Mouse (Mus musculus): ENCODE results near the gene Lrmda. TPM values are rescaled to one million over a fixed set of nuclear protein-coding genes. Genes with fewer than 3 reads are reported as not detected.
A peak's percentile ranks its signal among the peaks of the same experiment; 100 is the strongest.

Gene Lrmda
- polyA plus RNA-seq, 1 experiment, result 8.2 TPM

DNA sequence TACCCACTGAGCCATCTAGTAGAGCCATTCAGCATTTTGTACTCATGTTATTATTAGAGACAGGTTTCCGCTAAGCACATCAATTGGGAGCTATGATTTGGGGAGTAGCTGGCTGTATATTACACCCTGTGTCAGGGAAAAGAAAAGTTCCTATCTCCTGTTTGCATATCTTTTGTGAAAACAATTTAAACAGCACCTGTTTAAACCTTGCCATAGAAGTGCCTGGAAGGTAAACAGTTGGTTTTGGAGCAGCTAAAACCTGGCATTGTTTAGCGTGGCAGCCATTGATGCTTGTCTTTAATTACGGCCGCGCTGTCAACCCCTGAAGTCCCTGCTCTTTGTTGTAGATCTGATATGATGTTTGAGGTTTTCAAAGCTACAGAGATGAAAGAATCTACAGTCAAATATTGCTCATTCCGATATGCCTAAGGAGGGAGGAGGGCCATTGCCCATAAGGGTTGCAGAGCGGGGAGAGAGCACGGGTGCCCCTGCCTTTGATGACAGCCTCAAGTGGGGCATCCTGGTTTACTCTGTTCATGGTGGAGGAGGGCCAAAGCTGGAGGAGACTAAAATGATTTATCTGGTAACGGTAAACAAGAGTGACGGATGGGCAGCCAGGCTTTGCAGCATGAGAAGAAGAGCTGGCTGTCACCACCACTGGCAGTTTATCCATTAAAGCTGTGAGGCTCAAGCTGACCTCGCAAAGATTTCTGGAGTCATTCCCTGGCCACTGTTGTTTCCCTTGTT lies 306.9 kb downstream of the Lrmda start:
- DNase-seq (ENCODE audit: low read depth), result no peak

DNA sequence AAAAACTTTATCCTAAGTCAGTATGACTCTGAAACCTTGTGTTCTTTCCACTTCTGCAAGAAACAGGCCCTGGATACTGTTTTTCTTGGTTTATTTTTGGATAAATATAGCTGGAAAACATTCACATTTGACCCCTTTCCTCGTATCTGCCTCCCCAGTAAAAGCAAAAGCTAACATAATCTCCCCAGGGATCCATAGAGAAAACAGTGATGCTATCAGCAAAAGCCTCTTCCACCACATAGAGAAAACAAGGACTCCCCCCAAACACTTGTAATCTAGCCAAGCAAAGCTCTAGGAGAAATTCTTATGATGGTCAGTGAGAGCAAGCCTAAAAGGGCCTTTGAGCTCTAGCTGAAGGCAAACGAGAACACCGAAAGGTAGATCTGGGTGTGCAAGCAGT lies 309.7 kb downstream of the Lrmda start:
- no peak for DNase-seq (ENCODE audit: low read depth)

DNA sequence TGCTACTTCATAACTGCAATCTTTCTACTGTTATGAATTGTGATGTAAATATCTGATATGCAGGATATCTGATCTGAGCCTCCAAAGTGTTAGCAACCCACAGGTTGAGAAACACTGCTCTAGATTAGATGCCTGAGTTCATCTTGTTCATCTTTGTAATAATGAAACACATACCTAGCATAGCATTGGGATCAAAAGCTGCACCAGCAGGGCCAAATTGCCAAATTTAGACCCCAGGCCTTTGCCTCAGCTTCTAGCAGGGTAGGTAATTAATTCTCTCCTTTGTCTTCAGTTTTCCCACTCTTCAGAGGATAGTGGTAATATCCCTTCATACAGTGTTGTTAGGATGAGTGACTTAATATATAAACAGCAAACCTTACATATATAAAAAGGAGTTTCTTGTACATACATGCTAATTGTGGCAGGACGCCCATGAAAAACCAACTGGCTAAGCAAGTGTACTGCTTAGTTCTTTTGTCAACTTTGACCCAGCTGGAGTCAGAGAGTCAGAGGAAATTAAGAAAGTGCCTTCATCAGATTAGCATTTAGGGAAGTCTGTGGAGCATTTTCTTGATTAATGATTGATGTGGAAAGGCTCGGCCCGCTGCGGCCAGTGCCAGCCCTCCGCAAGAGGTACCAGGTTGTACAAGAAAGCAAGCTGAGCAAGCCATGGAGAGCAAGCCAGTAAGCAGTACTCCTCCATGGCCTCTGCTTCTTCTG lies 315.7 kb downstream of the Lrmda start:
- DNase-seq (ENCODE audit: low read depth), result peak; percentile 65

- no peak for DNase-seq (ENCODE audit: low read depth)
These were observed 319.7 kb downstream of the Lrmda start for GRCm38 (mm10) chr14:22339176-22339575.

DNA sequence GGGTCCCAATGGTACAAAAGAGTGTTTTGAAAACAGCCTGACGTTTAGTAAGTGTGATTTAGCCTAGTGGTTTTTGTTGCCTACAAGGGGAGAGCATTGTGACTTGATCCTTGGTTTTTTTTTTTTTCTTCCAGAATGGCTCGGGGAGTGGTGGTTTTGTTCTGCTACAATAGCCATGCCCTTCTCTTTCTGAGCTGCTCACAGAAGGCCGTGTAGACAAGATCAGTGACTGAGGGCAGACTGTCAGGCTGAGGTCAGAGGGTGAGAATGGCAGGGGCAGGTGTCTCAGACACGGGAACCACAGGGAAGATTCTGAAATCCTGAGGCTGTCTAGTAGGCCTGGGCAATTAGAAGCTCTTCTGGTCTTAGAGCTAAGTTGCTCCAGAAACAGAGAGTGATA lies 323.8 kb downstream of the Lrmda start:
- no peak for DNase-seq (ENCODE audit: low read depth)

GRCm38 (mm10) chr14:22345248-22345647 lies 325.7 kb downstream of the Lrmda start:
- no peak for DNase-seq (ENCODE audit: low read depth)

DNA sequence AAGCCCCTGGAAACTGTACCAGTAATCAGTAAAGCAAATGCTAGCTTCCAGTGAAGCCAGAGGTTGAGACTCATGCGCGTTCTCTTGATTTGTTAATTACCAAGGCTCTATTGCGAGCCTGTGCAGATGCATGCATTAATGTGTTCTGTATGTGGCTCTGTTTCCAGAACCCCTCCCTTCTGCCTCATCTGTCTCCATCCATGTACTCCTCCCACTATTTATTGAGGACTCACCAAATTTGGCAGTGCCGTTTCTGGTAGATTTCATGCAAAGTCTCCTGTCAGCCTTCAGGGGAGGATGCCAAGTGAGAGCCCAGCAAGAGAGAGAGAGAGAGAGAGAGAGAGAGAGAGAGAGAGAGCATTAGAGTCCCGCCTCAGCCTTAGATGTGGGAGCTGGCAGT lies 334.1 kb downstream of the Lrmda start:
- no peak for DNase-seq (ENCODE audit: low read depth)

DNA sequence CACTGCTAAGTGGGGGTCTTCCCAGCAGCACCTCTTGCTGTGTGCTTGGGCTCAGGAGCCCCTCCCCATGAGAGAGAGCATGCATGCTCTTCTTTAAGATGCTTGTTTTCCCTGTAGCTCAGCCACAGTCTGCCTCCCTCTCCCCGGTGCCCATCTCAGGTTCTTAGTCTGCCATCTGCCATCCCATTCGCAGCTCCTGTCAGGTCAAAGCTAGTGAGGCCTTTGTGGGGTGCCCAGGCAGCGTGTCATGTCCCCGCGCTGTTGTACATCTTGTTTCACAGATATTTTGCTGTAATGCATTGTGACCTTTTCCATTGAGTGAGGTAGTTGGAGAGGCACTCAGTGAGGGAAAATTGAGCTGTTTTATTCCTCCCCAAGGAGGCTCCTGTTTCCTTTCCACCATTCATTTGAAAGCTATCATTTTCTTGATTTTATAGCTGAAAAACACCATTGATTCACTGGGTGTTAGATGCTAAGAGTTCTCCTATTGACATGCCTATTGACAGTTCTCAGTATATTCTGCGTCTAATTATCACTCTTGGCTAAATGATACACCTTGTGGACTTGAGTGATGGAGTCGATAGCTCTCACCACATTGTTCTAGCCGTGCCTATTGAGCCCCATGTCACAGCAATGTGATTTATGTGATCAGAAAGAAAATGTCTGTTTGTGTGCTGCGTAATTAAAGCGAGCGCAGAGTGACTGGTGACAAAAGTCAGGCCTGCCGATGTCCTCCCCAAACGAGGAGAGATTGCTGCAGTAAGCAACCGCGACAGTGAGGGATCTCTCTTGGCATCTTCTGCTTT lies 335.5 kb downstream of the Lrmda start:
- no peak for DNase-seq (ENCODE audit: low read depth)

GRCm38 (mm10) chr14:22357991-22358503 lies 338.5 kb downstream of the Lrmda start:
- no peak for DNase-seq (ENCODE audit: low read depth)

GRCm38 (mm10) chr14:22364010-22364748 lies 344.7 kb downstream of the Lrmda start:
- no peak for DNase-seq (ENCODE audit: low read depth)

DNA sequence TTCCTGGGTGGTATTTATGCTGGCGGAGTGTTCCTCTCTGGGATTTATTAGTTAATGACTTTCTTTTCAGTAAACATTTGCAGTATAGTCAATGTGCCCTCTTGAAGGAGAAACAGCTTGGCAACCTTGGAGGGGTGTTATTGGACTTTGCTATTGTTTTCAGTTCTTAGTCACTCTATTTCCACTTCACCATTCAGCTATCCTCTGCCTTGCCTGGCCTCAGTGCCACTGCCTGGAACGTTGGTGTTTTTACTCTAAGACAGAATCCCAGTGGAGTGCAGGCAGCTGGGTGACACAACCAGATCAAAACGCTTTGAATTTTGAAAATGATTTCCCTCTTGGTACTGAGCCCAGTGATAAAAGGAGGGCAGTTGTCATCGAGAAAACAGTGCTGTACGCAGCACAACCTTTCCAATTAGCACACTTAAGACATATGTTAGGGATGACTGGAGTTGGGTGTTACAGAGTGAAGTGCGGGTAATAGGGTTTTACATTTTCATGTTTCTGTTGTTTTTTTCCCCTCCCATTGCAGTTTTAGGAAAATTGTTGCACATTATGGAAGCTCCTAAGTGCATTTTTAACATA lies 345.4 kb downstream of the Lrmda start:
- no peak for DNase-seq (ENCODE audit: low read depth)

DNA sequence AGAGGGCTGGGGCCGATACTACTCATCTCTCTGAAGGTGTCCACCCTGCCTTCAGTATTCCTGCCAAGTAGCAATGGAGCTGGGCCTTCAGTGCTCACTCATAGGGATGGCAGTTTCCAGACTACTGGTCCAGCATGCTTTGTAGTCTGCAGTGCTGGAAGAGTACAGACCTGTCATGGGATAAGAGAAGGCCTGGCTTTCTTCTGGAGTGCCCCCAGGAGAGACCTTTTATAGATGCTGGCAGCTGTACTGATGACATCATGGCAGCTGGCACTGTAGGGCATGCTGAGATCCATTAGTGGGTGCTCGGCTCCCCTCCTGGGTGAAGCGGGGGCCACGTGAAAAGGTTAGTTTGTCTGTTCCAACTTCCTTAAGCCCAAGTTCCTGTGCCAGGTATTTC lies 348.1 kb downstream of the Lrmda start:
- peak; percentile 10 for DNase-seq (ENCODE audit: low read depth)

DNA sequence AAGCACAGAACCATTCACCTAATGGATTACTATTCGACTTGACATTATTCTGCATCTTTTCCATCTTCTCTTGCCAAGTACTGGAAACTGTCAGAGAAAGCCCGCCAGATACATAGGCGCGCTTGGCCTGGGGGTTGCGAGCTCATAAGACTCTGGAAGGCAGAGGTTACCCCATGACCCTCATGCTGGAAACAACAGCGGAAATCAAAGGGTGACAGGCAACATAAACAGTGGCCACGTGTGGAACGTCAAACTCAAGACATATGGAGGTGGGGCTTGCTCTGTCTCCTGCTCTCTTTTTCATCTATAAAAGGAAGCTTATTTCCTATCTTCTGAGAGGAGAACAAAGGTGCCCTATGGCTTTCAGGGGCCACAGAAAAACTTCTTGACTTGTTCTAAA lies 351.6 kb downstream of the Lrmda start:
- DNase-seq (ENCODE audit: low read depth), result no peak

- no peak for DNase-seq (ENCODE audit: low read depth)
These were observed 353.3 kb downstream of the Lrmda start for GRCm38 (mm10) chr14:22372666-22373360.

GRCm38 (mm10) chr14:22373361-22373745 lies 353.8 kb downstream of the Lrmda start:
- DNase-seq (ENCODE audit: low read depth), result no peak

DNA sequence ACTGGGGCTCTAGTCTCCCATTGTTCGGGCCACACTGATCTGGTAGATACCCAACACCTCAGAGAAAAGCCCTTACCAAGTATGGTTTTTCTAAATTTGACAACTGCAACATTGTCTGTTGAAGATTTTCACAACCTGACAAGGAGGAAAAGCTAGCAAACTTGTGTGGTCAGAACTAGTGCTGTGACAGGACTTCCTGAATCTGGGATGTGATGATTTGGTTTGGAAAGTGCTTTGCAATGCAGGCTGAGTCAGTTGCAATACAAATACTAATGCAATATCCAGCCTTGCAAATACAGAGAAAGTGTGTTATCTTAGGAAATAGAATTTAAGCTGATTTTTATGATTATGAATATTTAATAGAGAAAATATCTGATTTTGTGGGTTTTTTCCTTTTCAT lies 357.6 kb downstream of the Lrmda start:
- no peak for DNase-seq (ENCODE audit: low read depth)

GRCm38 (mm10) chr14:22382101-22382500 lies 362.6 kb downstream of the Lrmda start:
- no peak for DNase-seq (ENCODE audit: low read depth)

GRCm38 (mm10) chr14:22393616-22394015 lies 374.1 kb downstream of the Lrmda start:
- no peak for DNase-seq (ENCODE audit: low read depth)

- no peak for DNase-seq (ENCODE audit: low read depth)
These were observed 382.9 kb downstream of the Lrmda start for GRCm38 (mm10) chr14:22402411-22402810.

DNA sequence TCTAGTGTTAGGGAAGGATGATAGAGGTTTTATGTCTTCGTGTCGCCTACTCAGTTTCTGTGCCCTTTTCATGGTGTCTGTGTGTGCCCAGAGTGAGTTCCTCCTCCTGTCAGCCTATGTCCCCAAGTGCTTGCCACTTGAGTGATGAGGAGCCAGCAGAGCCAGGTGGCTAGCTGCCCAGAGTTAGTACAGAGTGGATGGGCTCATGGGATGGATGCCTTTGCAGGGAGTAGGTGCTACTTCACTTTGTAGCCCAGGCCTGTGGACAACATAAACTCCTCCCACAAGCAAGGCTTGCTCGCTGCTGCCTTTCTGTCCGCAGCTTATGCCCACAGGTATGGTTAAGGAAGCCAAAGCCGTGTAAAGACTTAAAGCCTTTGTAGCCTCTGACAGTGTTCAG lies 387.1 kb downstream of the Lrmda start:
- DNase-seq (ENCODE audit: low read depth), result no peak

DNA sequence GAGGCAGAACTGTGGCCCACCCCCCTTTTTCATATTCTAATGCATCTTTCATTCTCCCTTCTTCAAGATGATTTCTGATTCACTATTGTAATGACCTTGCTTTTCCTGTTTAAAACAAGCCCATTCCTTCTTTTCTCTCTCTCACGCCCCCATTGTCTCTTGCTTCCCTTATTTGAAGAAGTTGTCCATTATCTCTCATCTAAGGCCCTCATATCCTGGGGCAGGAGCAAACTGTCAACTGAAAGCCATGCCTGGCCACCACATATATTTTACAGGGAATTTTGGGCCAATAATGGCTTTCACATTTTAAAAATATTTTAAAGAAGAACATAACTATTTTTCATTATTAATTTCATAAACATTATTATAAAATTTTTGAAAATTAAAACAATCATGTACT lies 391.3 kb downstream of the Lrmda start:
- no peak for DNase-seq (ENCODE audit: low read depth)
